Mouse (Mus musculus) adrenal gland, postnatal 14 days (tissue): ENCODE measurements around the gene Oxa1l. TPM values are rescaled to one million over a fixed set of nuclear protein-coding genes. Genes with fewer than 3 reads are reported as not detected.
"Not testable (repeated sequence)": the region's sequence is repeated elsewhere in the genome, so short reads cannot be mapped to it uniquely, and the experiment has no call there.

Experiments used
- DNase-seq: peaks from one replicate; pipeline ENCODE4 v3.0.0; 2021; ENCODE audit warnings: mixed read lengths
- long read RNA-seq, 2 experiments: library from polyadenylated mRNA; stranded (forward); transcript quantifications; one replicate each; pipeline ENCODE4 v2.0.0; 2021
- total RNA-seq: library from RNA; stranded (reverse); gene quantifications from 2 replicates; pipeline ENCODE4 v1.2.3, GENCODE M21; 2021

Gene Oxa1l
- 126 and 161 TPM in 2 replicates for total RNA-seq
- long read RNA-seq, experiment 1, transcript Oxa1l-201 (10 exons, 2,538 nt): major isoform, 80 of 119 reads
- long read RNA-seq, experiment 1, partial matches to known transcripts: 28 of 119 reads
- long read RNA-seq, experiment 1, other reads (novel, unspliced or antisense): 10 of 119 reads
- long read RNA-seq, experiment 2, transcript Oxa1l-201 (10 exons, 2,538 nt): major isoform, 53 of 77 reads
- long read RNA-seq, experiment 2, partial matches to known transcripts: 17 of 77 reads
- long read RNA-seq, experiment 2, other reads (novel, unspliced or antisense): 7 of 77 reads

DNA sequence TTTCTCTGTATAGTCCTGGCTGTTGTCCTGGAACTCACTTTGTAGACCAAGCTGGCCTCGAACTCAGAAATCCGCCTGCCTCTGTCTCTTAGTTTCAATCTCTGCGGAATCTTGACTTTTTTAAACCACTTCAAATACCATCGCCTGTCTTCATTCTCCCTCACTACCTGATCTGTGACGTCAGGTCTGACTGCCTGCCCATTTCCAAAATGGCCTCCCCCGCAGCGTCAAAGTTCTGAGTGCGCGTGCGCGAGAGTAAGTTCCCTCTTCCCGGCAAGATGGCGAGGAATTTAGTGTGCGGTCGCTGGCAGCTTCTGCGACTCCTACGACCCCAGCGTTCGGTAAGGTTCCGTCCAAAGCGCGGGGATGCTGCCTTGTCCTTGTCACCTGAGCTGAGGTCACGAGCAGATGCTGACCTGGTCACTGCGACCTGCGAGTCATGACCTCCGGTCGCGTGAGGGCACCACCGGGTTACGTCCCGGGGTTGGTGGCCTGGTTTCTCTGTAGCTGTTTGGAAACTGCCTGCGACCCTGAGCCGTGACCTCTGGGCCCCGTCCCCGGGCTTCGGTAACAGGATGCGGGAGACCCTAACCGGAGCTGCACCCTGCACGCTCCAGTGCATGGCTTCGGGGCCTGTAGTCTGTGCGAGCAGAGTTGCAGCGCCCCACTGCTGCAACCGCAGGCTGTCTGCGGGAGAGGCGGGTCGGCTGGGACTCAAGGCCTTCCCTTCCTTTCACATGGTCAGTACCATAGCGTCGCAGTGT, at the start of gene Oxa1l:
Oxa1l (plus strand) TSS at position 258 of the 764 bp plus-strand sequence.
- DNase-seq: peak; percentile 98

- DNase-seq: peak; percentile 37
Measured at GRCm38 (mm10) chr14:54311763-54312162, 48.9 kb upstream of the Oxa1l start.

DNA sequence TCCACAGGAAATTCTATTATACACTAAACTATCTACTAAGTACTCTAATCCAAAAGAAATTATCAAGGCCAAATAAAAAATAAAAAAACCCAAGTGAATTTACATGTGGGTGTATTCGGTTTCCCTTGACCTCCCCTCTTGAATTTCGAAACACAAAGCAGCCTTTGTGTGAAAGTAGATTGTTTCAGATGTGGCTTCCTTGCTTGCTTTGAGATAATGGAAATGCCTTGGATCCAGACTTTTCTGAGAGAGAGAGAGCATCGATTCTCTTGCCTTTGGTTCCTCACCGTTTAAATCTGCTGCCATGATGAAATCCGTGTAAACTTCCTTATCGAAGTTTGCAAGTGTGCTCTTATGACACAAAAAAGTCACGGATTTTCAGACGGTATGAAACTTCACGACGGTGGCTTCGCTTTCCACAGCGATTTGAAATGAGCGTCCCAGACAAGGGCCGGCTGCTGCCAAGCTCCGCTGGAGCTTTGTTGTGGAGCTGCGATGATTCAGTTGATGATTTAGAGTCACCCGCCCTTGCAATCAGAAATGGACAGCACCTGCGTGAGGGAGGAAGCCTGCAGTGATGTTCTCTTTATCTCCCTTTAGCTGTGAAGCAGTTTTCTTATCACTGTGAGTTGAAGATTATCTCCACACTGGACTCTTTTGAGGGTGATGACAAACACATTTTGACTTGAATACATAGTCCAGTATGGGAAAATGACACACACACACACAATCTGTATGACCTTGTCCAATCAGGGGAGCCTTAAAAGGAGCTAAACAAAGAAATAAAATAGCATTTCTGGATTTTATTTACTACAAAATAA, 38.9 kb upstream of the Oxa1l start:
- DNase-seq: peak; percentile 20

DNA sequence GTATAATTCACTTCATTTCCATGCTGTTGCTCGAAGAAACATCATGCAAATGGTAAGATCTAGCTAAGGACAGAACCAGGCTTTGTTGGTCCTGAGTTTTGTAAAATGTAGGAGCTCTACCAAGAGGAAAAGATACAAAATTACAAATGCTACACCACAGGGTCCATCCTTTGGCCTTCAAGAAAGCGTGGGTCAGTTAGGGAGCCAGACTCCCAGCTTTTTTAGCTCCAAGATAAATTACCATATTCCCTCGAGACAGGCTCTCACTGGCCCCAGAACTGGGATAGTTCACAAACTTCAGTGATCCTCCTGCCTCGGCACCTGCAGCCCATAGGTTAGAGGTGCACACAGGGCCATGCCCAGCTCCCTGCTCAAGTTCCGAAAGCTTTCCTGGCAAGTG, 36.1 kb upstream of the Oxa1l start:
- DNase-seq: no peak

GRCm38 (mm10) chr14:54328548-54328947, 32.1 kb upstream of the Oxa1l start:
- DNase-seq: no peak

DNA sequence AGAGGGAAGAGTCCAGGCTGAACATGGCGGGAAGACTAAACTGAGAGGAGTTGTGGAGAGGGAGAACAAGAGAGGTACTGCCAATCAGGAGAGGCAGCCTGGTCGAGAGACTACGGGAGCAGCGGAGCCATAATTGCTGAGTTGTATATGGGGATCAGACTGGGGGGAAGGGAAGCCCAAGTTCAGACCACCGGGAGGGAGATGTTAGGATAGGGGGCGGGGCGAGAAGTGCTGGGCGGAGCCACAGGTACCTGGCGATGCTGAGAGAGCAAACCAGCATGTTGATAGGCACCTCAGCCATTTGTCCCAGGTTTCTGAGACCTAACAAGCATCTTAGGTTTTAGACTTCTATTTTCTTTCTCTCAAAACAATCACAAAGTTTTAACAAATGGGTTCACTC, 31.4 kb upstream of the Oxa1l start:
- no peak for DNase-seq

DNA sequence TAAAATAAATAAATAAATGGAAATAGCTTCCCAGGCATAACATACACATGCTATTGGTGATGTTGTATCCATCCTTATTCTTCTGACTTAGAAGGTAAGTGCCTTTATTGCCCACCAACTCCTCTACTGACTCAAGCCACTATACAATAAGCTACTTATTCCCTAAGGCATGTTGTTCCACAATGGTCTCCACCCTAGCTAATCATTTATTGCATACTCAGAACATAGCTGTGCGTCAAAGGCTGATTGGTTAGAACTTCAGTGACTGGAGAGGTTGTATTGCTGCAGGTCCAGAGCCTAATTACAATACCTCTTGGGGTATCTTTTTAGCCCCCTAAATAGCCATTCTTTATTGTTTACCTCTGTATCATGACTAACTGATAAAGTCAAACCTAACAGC, 29.5 kb upstream of the Oxa1l start:
- no peak for DNase-seq

GRCm38 (mm10) chr14:54332176-54333074, 28.2 kb upstream of the Oxa1l start:
- no peak for DNase-seq

DNA sequence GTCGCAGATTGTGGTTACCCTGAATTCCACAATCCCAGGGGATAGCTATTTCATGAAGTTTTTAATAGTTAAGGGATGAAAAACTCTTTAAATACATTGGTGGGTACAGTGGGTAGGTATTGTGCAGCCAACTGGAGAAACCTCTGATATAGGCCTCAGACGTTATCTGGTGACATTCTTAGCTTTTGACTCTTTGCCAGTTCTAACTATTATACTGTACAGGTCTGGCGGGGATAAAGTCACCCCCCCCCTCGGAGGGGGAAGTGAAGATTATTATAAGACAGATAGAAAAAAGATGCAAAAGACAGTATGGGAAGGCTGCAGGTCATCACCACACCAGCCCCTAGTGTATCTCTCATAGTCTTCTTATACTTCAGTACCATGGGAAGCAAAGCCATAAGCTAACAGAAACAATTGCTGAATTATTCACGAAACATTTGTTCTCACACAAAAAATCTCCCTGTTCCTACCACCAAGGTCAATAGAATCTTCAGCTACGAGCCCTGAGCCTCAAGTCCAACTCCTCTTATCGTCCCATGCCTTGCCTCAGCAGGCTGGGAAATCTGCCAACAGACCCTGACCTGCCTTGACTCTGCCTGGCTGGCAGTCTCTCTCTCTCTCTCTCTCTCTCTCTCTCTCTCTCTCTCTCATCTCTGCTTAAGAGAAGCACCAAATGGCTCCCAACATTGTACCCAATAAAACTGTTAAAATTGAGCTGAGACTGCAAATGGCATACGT, 27.0 kb upstream of the Oxa1l start:
- DNase-seq: peak; percentile 82

DNA sequence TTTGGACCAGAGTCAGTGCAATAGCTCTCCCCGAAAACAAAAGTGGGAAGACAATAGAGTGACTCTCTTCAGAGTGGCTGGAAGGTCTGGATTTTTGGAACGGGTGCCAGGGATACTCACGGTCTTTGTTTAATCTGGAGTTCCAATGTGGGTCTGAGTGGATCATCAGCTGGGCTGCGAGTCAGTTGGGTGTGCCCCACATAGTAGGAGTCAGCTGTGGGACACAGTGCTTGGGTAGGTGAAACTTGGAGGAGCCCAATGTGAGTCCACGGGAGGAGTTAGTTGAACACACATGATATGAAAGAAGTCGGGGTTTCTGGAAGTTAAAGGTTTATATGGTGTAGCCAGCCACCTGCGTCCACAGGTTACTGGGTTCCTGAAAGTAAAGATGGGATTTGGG, 19.8 kb upstream of the Oxa1l start:
- no peak for DNase-seq

- not testable (repeated sequence) for DNase-seq
Measured at GRCm38 (mm10) chr14:54341807-54342206, 18.8 kb upstream of the Oxa1l start.

DNA sequence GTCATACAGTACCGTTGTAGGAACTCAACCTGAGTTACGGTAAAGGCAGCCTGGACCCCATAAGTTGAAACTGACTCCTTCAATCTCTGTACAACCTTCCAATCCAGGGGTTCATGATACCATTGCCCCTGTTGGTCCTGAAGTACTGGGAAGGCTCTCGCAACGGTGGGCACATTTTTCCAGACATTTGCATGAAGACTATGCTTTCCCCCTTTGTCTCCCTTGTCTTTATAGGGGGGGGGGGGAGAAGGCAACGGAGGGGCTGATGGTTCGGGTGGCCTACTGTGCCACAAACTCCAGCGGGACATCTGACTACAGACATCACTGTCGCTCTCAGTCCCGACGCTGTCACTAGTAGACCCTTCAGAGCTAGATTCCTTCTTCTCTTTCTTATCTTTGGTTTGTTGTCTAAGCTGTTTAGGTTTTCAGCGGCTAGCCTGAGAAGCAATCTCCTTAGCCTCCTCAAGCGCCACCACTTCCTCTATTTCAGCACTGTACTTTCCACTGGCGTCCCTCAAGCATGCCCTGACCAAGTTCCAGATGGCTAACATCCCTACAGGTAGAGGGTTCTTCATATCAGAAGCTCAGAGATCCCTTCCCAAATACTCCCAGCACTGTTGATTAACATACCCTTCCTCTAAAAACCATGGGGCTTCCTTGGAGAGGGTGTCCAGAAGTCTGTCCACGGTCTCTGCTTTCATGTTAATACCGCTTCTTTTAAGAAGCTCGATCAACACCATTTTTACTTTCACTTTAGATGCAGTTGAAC, 9.7 kb upstream of the Oxa1l start:
- DNase-seq: not testable (repeated sequence)

DNA sequence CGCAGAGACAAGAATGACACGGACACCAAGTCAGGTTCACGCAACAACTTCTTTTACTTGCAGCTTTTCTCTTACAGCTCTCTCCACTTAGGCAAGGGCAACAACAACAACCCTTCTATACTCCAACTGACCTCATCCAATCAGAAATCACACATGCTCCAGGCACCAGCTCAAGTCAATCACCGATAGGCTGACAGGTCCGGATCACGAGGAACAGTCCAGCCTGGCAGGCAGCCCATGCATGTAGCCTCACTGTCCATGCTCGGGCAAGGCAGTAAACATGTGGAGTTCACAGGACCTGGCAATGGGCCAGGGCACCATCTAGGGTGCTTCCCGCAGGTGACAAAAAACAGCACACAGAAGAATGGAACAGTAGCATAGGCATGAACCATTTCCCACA, 8.3 kb upstream of the Oxa1l start:
- no peak for DNase-seq

- no peak for DNase-seq
Measured at GRCm38 (mm10) chr14:54354406-54354805, 6.2 kb upstream of the Oxa1l start.

- DNase-seq: no peak
Measured at GRCm38 (mm10) chr14:54363156-54363555, 2.5 kb downstream of the Oxa1l start.

GRCm38 (mm10) chr14:54365026-54365645, 4.5 kb downstream of the Oxa1l start:
- no peak for DNase-seq

DNA sequence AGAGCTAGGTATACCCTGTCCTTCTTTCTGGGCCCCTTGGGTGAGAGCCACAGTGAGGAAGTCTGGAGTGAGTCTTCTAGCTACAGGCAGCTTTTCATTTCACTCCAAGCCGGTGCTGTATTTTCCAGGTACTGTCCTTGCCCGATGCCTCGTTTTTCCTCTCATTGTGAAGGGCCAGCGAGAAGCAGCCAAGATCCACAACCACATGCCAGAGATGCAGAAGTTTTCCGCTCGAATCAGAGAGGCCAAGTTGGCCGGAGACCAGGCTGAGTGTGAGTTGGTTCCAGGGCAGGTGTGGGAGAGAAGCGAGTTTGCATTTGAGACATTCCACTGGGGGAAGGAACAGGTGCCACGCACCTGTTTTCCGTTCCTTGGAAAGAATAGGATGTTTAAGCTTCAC, 5.9 kb downstream of the Oxa1l start:
- no peak for DNase-seq

GRCm38 (mm10) chr14:54367429-54368060, 6.9 kb downstream of the Oxa1l start:
- peak; percentile 50 for DNase-seq

- no peak for DNase-seq
Measured at GRCm38 (mm10) chr14:54369372-54369771, 8.7 kb downstream of the Oxa1l start.
